ENCODE assay signal across 9 mouse cellular contexts in the genomic region with DNA sequence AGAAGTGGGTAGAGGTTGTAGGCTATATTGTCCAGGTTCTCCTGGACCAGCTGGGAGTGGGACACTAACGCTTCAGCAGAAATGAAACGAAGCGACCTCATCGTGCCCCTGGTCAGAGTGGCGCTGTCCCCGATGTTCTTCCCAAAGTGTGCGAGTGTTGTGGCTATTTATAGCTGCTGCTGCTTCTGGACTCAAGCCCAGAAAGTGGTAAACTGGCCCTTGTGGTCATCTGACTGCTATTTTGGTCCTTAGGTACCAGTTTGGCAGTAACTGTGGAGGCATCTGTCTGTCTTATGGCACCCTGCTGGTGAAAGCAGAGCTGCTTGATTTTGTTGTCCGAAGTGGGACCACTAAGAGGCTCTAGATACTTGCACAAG. TPM values are rescaled to one million over a fixed set of nuclear protein-coding genes. Genes with fewer than 3 reads are reported as not detected.
DNase-seq lines count a peak whose midpoint lies in the region; ATAC-seq and TF ChIP-seq lines count a peak whose summit lies in the region.
"Had no signal": no experiment of that assay in that cellular context is flagged by ENCODE, and none has a peak within 500 bp of the region (broad histone marks: within the 10 kb centered on the region; RNA-seq: fewer than 3 reads in every experiment).

A gene (minus strand): TSS at position 147 of the 377 bp plus-strand sequence.

- intact Hi-C loops in heart, postnatal 25 days (cut with DNase I): no loop called here

- no peaks in the 10 kb centered on the region for H3K4me1 ChIP-seq in neural tube, embryonic 14.5 days (ENCODE audit: control insufficient read depth, insufficient read depth, low read length)
- peaks cover 3% of the 10 kb centered on the region; the same call in 1 of the 2 replicates for H3K4me1 ChIP-seq in embryonic facial prominence, embryonic 15.5 days
- no peaks in the 10 kb centered on the region for H3K4me1 ChIP-seq in stomach, postnatal 0 days (replicated peaks; ENCODE audit: control insufficient read depth, insufficient read depth)
- no peaks in the 10 kb centered on the region for H3K4me1 ChIP-seq in forebrain, embryonic 13.5 days

- DNase-seq in neural tube, embryonic 10.5 days (ENCODE audit: extremely low spot score, low spot score): no peak
- peak; percentile 24 for DNase-seq in heart, postnatal 25 days (ENCODE audit: low spot score)
- DNase-seq in stomach, postnatal 0 days (ENCODE audit: low spot score): no peak
- no peak for DNase-seq in frontal cortex, postnatal 10 days (ENCODE audit: low spot score in 2 of 2)
- DNase-seq in urinary bladder, adult 18-20 months (ENCODE audit: low spot score in 2 of 2): no peak

- H3K27ac ChIP-seq in neural tube, embryonic 14.5 days (ENCODE audit: low read depth, low read length): no peak within 1 kb of the TSS
- H3K27ac ChIP-seq in embryonic facial prominence, embryonic 15.5 days (replicated peaks): no peak within 1 kb of the TSS
- H3K27ac ChIP-seq in stomach, postnatal 0 days (replicated peaks): no peak within 1 kb of the TSS
- no peak within 1 kb of the TSS for H3K27ac ChIP-seq in forebrain, embryonic 13.5 days

- 0 out of 2 replicates have a peak, but pooled peaks have one; percentile 2 for ATAC-seq in neural tube, embryonic 14.5 days (ENCODE audit: low read depth)
- ATAC-seq in embryonic facial prominence, embryonic 15.5 days (ENCODE audit: insufficient number of reproducible peaks, low FRiP score, low TSS enrichment, low read depth): peak; percentile 68; the same call in 1 of the 2 replicates
- peak; percentile 12; the same call in 1 of the 2 replicates for ATAC-seq in stomach, postnatal 0 days (ENCODE audit: low FRiP score, low TSS enrichment)
- ATAC-seq in forebrain, embryonic 13.5 days: no peak

- TF ChIP-seq CTCF in stomach, postnatal 0 days (IDR thresholded peaks at IDR 0.05; ENCODE audit: low read depth): no peak

- H3K36me3 ChIP-seq in neural tube, embryonic 14.5 days (ENCODE audit: control insufficient read depth, insufficient read depth, low read length): peaks cover 13% of the 10 kb centered on the region
- peaks cover 20% of the 10 kb centered on the region for H3K36me3 ChIP-seq in embryonic facial prominence, embryonic 15.5 days
- no peaks in the 10 kb centered on the region for H3K36me3 ChIP-seq in stomach, postnatal 0 days (ENCODE audit: control insufficient read depth, insufficient read depth, low read length)
- H3K36me3 ChIP-seq in forebrain, embryonic 13.5 days (ENCODE audit: poor library complexity, severe bottlenecking): peaks cover 42% of the 10 kb centered on the region

- WGBS in neural tube, embryonic 14.5 days: 87% methylated on average over 8 of the region's 8 CpGs
- WGBS in embryonic facial prominence, embryonic 15.5 days: 76% methylated on average over 8 of the region's 8 CpGs
- WGBS in stomach, postnatal 0 days: 65% methylated on average over 8 of the region's 8 CpGs
- 89% methylated on average over 8 of the region's 8 CpGs for WGBS in forebrain, embryonic 13.5 days

- H3K9ac ChIP-seq in neural tube, embryonic 14.5 days (replicated peaks; ENCODE audit: low read depth, low read length): no peak within 1 kb of the TSS
- no peak within 1 kb of the TSS for H3K9ac ChIP-seq in embryonic facial prominence, embryonic 15.5 days
- no peak within 1 kb of the TSS for H3K9ac ChIP-seq in stomach, postnatal 0 days (ENCODE audit: low read length)
- no peak within 1 kb of the TSS for H3K9ac ChIP-seq in forebrain, embryonic 13.5 days

- no peaks in the 10 kb centered on the region for H3K9me3 ChIP-seq in neural tube, embryonic 14.5 days (ENCODE audit: control insufficient read depth, low read length)
- no peaks in the 10 kb centered on the region for H3K9me3 ChIP-seq in embryonic facial prominence, embryonic 15.5 days (replicated peaks)
- no peaks in the 10 kb centered on the region for H3K9me3 ChIP-seq in stomach, postnatal 0 days (ENCODE audit: control insufficient read depth, low read length)
- no peaks in the 10 kb centered on the region for H3K9me3 ChIP-seq in forebrain, embryonic 13.5 days (replicated peaks)

- TF ChIP-seq EP300 in stomach, postnatal 0 days (optimal IDR thresholded peaks at IDR 0.05): no peak

- H3K4me3 ChIP-seq in neural tube, embryonic 14.5 days (ENCODE audit: low read depth, low read length): no peak within 1 kb of the TSS
- H3K4me3 ChIP-seq in embryonic facial prominence, embryonic 15.5 days (replicated peaks): no peak within 1 kb of the TSS
- no peak within 1 kb of the TSS for H3K4me3 ChIP-seq in stomach, postnatal 0 days (ENCODE audit: low read depth, low read length)
- no peak within 1 kb of the TSS for H3K4me3 ChIP-seq in forebrain, embryonic 13.5 days

- no peaks in the 10 kb centered on the region for H3K27me3 ChIP-seq in neural tube, embryonic 14.5 days (ENCODE audit: control insufficient read depth, insufficient read depth, low read length)
- no peaks in the 10 kb centered on the region for H3K27me3 ChIP-seq in embryonic facial prominence, embryonic 15.5 days
- H3K27me3 ChIP-seq in stomach, postnatal 0 days (ENCODE audit: control insufficient read depth, insufficient read depth, low read length): no peaks in the 10 kb centered on the region
- H3K27me3 ChIP-seq in forebrain, embryonic 13.5 days: no peaks in the 10 kb centered on the region

- no peak within 1 kb of the TSS for H3K4me2 ChIP-seq in neural tube, embryonic 14.5 days (ENCODE audit: low read depth, low read length)
- no peak within 1 kb of the TSS for H3K4me2 ChIP-seq in embryonic facial prominence, embryonic 15.5 days (replicated peaks)
- H3K4me2 ChIP-seq in stomach, postnatal 0 days (replicated peaks; ENCODE audit: low read depth): no peak within 1 kb of the TSS
- no peak within 1 kb of the TSS for H3K4me2 ChIP-seq in forebrain, embryonic 13.5 days

RNA-seq across cellular contexts. Expression of the gene that starts here (rescaled TPM):
- polyA plus RNA-seq in neural tube, embryonic 14.5 days (2014; fragmentation: Nextera tagmentation; extraction: Ambion mirVana): not detected in 2 replicates
- polyA plus RNA-seq in embryonic facial prominence, embryonic 15.5 days (2015; fragmentation: Nextera tagmentation; extraction: Ambion mirVana): not detected in 2 replicates
- total RNA-seq in heart, postnatal 25 days (2021): 10 to 100 TPM; 73.0 to 78.4 TPM
- not detected in 2 replicates for polyA plus RNA-seq in stomach, postnatal 0 days (2015; fragmentation: Nextera tagmentation; extraction: Ambion mirVana)
- polyA plus RNA-seq in forebrain, embryonic 13.5 days (2015; fragmentation: Nextera tagmentation; extraction: Ambion mirVana): not detected in 2 replicates
- total RNA-seq: layer of hippocampus, postnatal 25 days had no signal

Comparison
In these comparisons a context has a peak if more than half of its experiments do, and no peak if none do; other contexts are left out.
1. Peak in ATAC-seq in neural tube, embryonic 14.5 days; RNA of the gene not detected or under 1 TPM.
2. Peak in ATAC-seq in embryonic facial prominence, embryonic 15.5 days; RNA of the gene not detected or under 1 TPM.
3. Peak in ATAC-seq in stomach, postnatal 0 days; RNA of the gene not detected or under 1 TPM.